Mouse (Mus musculus) hindbrain, embryonic 15.5 days (tissue): ENCODE data around the gene Cenpv. TPM values are rescaled to one million over a fixed set of nuclear protein-coding genes. Genes with fewer than 3 reads are reported as not detected.

Experiments
- ATAC-seq: fragments of 200-750 bp; cut with Nextera tagmentation; 2 replicates; pipeline ENCODE4 v1.8.0; 2017; ENCODE audit warnings: low read depth, moderate number of reproducible peaks, moderate TSS enrichment; ENCODE audit not compliant: low FRiP score
- H3K27ac ChIP-seq: fragments of 300-500 bp; sonication (generic); replicated peaks from 2 replicates; pipeline ENCODE4 v1.5.1; 2015; ENCODE audit warnings: mild to moderate bottlenecking, inconsistent platforms
- H3K27me3 ChIP-seq: fragments of 300-500 bp; sonication (generic); 2 replicates; pipeline ENCODE4 v1.6.1; 2015; ENCODE audit warnings: control low read depth, inconsistent platforms
- H3K36me3 ChIP-seq: fragments of 300-500 bp; sonication (generic); 2 replicates; pipeline ENCODE4 v1.6.1; 2015; ENCODE audit warnings: control low read depth, inconsistent platforms
- H3K4me1 ChIP-seq: fragments of 300-500 bp; sonication (generic); replicated peaks from 2 replicates; pipeline ENCODE4 v1.6.1; 2015; ENCODE audit warnings: control low read depth, inconsistent platforms
- H3K4me2 ChIP-seq: fragments of 300-500 bp; sonication (generic); 2 replicates; pipeline ENCODE4 v1.6.1; 2015; ENCODE audit warnings: moderate library complexity, mild to moderate bottlenecking, inconsistent platforms
- H3K4me3 ChIP-seq: fragments of 300-500 bp; sonication (generic); 2 replicates; pipeline ENCODE4 v1.5.1; 2015; ENCODE audit warnings: mild to moderate bottlenecking, inconsistent platforms
- H3K9ac ChIP-seq: fragments of 300-500 bp; sonication (generic); 2 replicates; pipeline ENCODE4 v1.6.1; 2015; ENCODE audit warnings: inconsistent platforms
- H3K9me3 ChIP-seq: fragments of 300-500 bp; sonication (generic); 2 replicates; pipeline ENCODE4 v1.6.1; 2016; ENCODE audit warnings: control low read depth, inconsistent platforms
- WGBS: fragments of 180-500 bp; shearing (Covaris S2); methylation state at CpG from one replicate; pipeline ENCODE4 v1.1.7; 2015; 5-methylcytosine and 5-hydroxymethylcytosine counted together
- polyA plus RNA-seq: library from polyadenylated mRNA; unstranded; fragments of >200 nt; fragmentation: Nextera tagmentation; extraction: Ambion mirVana; gene quantifications from 2 replicates; pipeline ENCODE4 v1.2.1, GENCODE M21; 2015

Gene Cenpv
- polyA plus RNA-seq, 1 experiment from 2014 or later: 56.8 TPM

- no peak overlapping the region for H3K27ac ChIP-seq
- H3K4me3 ChIP-seq: no peak overlapping the region
- H3K9ac ChIP-seq: no peak overlapping the region
- no peaks in the 10 kb centered on the region for H3K27me3 ChIP-seq
- H3K4me2 ChIP-seq: no peak overlapping the region
- no peaks in the 10 kb centered on the region for H3K4me1 ChIP-seq
- WGBS: 82% methylated on average over 7 of the region's 7 CpGs
- H3K36me3 ChIP-seq: no peaks in the 10 kb centered on the region
- no peak for ATAC-seq
- H3K9me3 ChIP-seq: no peaks in the 10 kb centered on the region
Measured at GRCm38 (mm10) chr11:62565747-62566146, 26.7 kb upstream of the Cenpv start.

GRCm38 (mm10) chr11:62563590-62563989 lies 24.5 kb upstream of the Cenpv start:
- ATAC-seq: no peak
- Histone ChIP-seq H3K4me1 (no peaks in the 10 kb centered on the region; the same call in 1 of the 2 replicates), H3K27me3 (no peaks in the 10 kb centered on the region), H3K9me3 (no peaks in the 10 kb centered on the region), H3K4me3 (no peak overlapping the region), H3K4me2 (no peak overlapping the region), H3K9ac (no peak overlapping the region), H3K27ac (no peak overlapping the region), H3K36me3 (no peaks in the 10 kb centered on the region)
- WGBS: 93% methylated on average over 2 of the region's 2 CpGs

- Histone ChIP-seq H3K9ac (no peak overlapping the region), H3K9me3 (no peaks in the 10 kb centered on the region), H3K36me3 (no peaks in the 10 kb centered on the region), H3K4me1 (peaks cover 3% of the 10 kb centered on the region), H3K4me2 (peak overlapping the region; percentile 56), H3K27me3 (no peaks in the 10 kb centered on the region), H3K4me3 (peak overlapping the region; percentile 30), H3K27ac (no peak overlapping the region)
- WGBS: 27% methylated on average over 43 of the region's 43 CpGs
- no peak for ATAC-seq
Measured at GRCm38 (mm10) chr11:62560463-62561016, 21.5 kb upstream of the Cenpv start.

- Histone ChIP-seq H3K4me2 (no peak overlapping the region), H3K9me3 (no peaks in the 10 kb centered on the region), H3K27ac (no peak overlapping the region), H3K27me3 (no peaks in the 10 kb centered on the region), H3K36me3 (peaks cover 4% of the 10 kb centered on the region; the same call in 1 of the 2 replicates), H3K4me1 (peaks cover 17% of the 10 kb centered on the region), H3K9ac (no peak overlapping the region), H3K4me3 (no peak overlapping the region)
- no peak for ATAC-seq
- 62% methylated on average over 6 of the region's 6 CpGs for WGBS
Measured at GRCm38 (mm10) chr11:62558961-62559646, 20.0 kb upstream of the Cenpv start.

GRCm38 (mm10) chr11:62558152-62558551 lies 19.1 kb upstream of the Cenpv start:
- H3K36me3 ChIP-seq: peaks cover 9% of the 10 kb centered on the region; the same call in 1 of the 2 replicates
- no peak overlapping the region for H3K9ac ChIP-seq
- H3K9me3 ChIP-seq: no peaks in the 10 kb centered on the region
- no peak for ATAC-seq
- WGBS: 73% methylated on average over 2 of the region's 2 CpGs
- H3K4me1 ChIP-seq: peaks cover 27% of the 10 kb centered on the region
- H3K27me3 ChIP-seq: no peaks in the 10 kb centered on the region
- H3K4me3 ChIP-seq: no peak overlapping the region
- no peak overlapping the region for H3K4me2 ChIP-seq
- H3K27ac ChIP-seq: no peak overlapping the region

GRCm38 (mm10) chr11:62557205-62557604 lies 18.1 kb upstream of the Cenpv start:
- H3K4me2 ChIP-seq: no peak overlapping the region
- no peaks in the 10 kb centered on the region for H3K27me3 ChIP-seq
- ATAC-seq: no peak
- no peak overlapping the region for H3K4me3 ChIP-seq
- peaks cover 28% of the 10 kb centered on the region for H3K4me1 ChIP-seq
- 72% methylated on average over 5 of the region's 5 CpGs for WGBS
- H3K9ac ChIP-seq: no peak overlapping the region
- H3K9me3 ChIP-seq: no peaks in the 10 kb centered on the region
- no peak overlapping the region for H3K27ac ChIP-seq
- H3K36me3 ChIP-seq: peaks cover 10% of the 10 kb centered on the region; the same call in 1 of the 2 replicates

- H3K27me3 ChIP-seq: no peaks in the 10 kb centered on the region
- no peak overlapping the region for H3K27ac ChIP-seq
- peaks cover 28% of the 10 kb centered on the region for H3K4me1 ChIP-seq
- H3K4me3 ChIP-seq: no peak overlapping the region
- H3K9ac ChIP-seq: no peak overlapping the region
- no peaks in the 10 kb centered on the region for H3K9me3 ChIP-seq
- peaks cover 10% of the 10 kb centered on the region; the same call in 1 of the 2 replicates for H3K36me3 ChIP-seq
- no peak for ATAC-seq
- H3K4me2 ChIP-seq: no peak overlapping the region
Measured at GRCm38 (mm10) chr11:62555896-62556412, 16.9 kb upstream of the Cenpv start.

- H3K27ac ChIP-seq: no peak overlapping the region
- no peak overlapping the region for H3K9ac ChIP-seq
- H3K4me3 ChIP-seq: peak overlapping the region; percentile 50
- H3K4me1 ChIP-seq: peaks cover 29% of the 10 kb centered on the region
- peak overlapping the region; percentile 98 for H3K4me2 ChIP-seq
- no peaks in the 10 kb centered on the region for H3K27me3 ChIP-seq
- H3K36me3 ChIP-seq: peaks cover 10% of the 10 kb centered on the region; the same call in 1 of the 2 replicates
- ATAC-seq: no peak
- no peaks in the 10 kb centered on the region for H3K9me3 ChIP-seq
Measured at GRCm38 (mm10) chr11:62554934-62555517, 16.0 kb upstream of the Cenpv start.

GRCm38 (mm10) chr11:62554163-62554855 lies 15.2 kb upstream of the Cenpv start:
- Histone ChIP-seq H3K4me3 (peak overlapping the region; percentile 50), H3K27me3 (no peaks in the 10 kb centered on the region), H3K27ac (no peak overlapping the region), H3K4me1 (peaks cover 36% of the 10 kb centered on the region), H3K9ac (no peak overlapping the region; the same call in none of the 2 replicates), H3K9me3 (no peaks in the 10 kb centered on the region), H3K36me3 (peaks cover 10% of the 10 kb centered on the region; the same call in 1 of the 2 replicates), H3K4me2 (peak overlapping the region; percentile 98)
- no peak for ATAC-seq
- WGBS: 63% methylated on average over 5 of the region's 5 CpGs

GRCm38 (mm10) chr11:62553633-62554032 lies 14.6 kb upstream of the Cenpv start:
- Histone ChIP-seq H3K4me3 (peak overlapping the region; percentile 50), H3K36me3 (peaks cover 10% of the 10 kb centered on the region; the same call in 1 of the 2 replicates), H3K27ac (no peak overlapping the region), H3K4me1 (peaks cover 43% of the 10 kb centered on the region), H3K4me2 (peak overlapping the region; percentile 98), H3K9ac (peak overlapping the region; percentile 49), H3K27me3 (no peaks in the 10 kb centered on the region), H3K9me3 (no peaks in the 10 kb centered on the region)
- WGBS: 77% methylated on average over 5 of the region's 5 CpGs
- ATAC-seq: no peak

- no peak for ATAC-seq
- Histone ChIP-seq H3K9me3 (no peaks in the 10 kb centered on the region), H3K9ac (peak overlapping the region; percentile 49), H3K27me3 (no peaks in the 10 kb centered on the region), H3K4me3 (peak overlapping the region; percentile 50), H3K27ac (no peak overlapping the region), H3K4me2 (peak overlapping the region; percentile 98), H3K4me1 (peaks cover 44% of the 10 kb centered on the region), H3K36me3 (peaks cover 10% of the 10 kb centered on the region; the same call in 1 of the 2 replicates)
- 25% methylated on average over 1 of the region's 1 CpGs for WGBS
Measured at GRCm38 (mm10) chr11:62553186-62553585, 14.1 kb upstream of the Cenpv start.
